Mouse (Mus musculus) hindbrain, embryonic 15.5 days (tissue): ENCODE measurements around the gene Meis1. TPM values are rescaled to one million over a fixed set of nuclear protein-coding genes. Genes with fewer than 3 reads are reported as not detected.
A peak's percentile ranks its signal among the peaks of the same experiment; 100 is the strongest.

Experiments used
- ATAC-seq: fragments of 200-750 bp; cut with Nextera tagmentation; 2 replicates; pipeline ENCODE4 v1.8.0; 2017; ENCODE audit warnings: low read depth, moderate number of reproducible peaks, moderate TSS enrichment; ENCODE audit not compliant: low FRiP score
- H3K27ac ChIP-seq: fragments of 300-500 bp; sonication (generic); replicated peaks from 2 replicates; pipeline ENCODE4 v1.5.1; 2015; ENCODE audit warnings: mild to moderate bottlenecking, inconsistent platforms
- H3K27me3 ChIP-seq: fragments of 300-500 bp; sonication (generic); 2 replicates; pipeline ENCODE4 v1.6.1; 2015; ENCODE audit warnings: control low read depth, inconsistent platforms
- H3K36me3 ChIP-seq: fragments of 300-500 bp; sonication (generic); 2 replicates; pipeline ENCODE4 v1.6.1; 2015; ENCODE audit warnings: control low read depth, inconsistent platforms
- H3K4me1 ChIP-seq: fragments of 300-500 bp; sonication (generic); replicated peaks from 2 replicates; pipeline ENCODE4 v1.6.1; 2015; ENCODE audit warnings: control low read depth, inconsistent platforms
- H3K4me2 ChIP-seq: fragments of 300-500 bp; sonication (generic); 2 replicates; pipeline ENCODE4 v1.6.1; 2015; ENCODE audit warnings: moderate library complexity, mild to moderate bottlenecking, inconsistent platforms
- H3K4me3 ChIP-seq: fragments of 300-500 bp; sonication (generic); 2 replicates; pipeline ENCODE4 v1.5.1; 2015; ENCODE audit warnings: mild to moderate bottlenecking, inconsistent platforms
- H3K9ac ChIP-seq: fragments of 300-500 bp; sonication (generic); 2 replicates; pipeline ENCODE4 v1.6.1; 2015; ENCODE audit warnings: inconsistent platforms
- H3K9me3 ChIP-seq: fragments of 300-500 bp; sonication (generic); 2 replicates; pipeline ENCODE4 v1.6.1; 2016; ENCODE audit warnings: control low read depth, inconsistent platforms
- WGBS: fragments of 180-500 bp; shearing (Covaris S2); methylation state at CpG from one replicate; pipeline ENCODE4 v1.1.7; 2015; 5-methylcytosine and 5-hydroxymethylcytosine counted together
- polyA plus RNA-seq: library from polyadenylated mRNA; unstranded; fragments of >200 nt; fragmentation: Nextera tagmentation; extraction: Ambion mirVana; gene quantifications from 2 replicates; pipeline ENCODE4 v1.2.1, GENCODE M21; 2015

Gene Meis1
- polyA plus RNA-seq, 1 experiment from 2014 or later: 178 TPM

DNA sequence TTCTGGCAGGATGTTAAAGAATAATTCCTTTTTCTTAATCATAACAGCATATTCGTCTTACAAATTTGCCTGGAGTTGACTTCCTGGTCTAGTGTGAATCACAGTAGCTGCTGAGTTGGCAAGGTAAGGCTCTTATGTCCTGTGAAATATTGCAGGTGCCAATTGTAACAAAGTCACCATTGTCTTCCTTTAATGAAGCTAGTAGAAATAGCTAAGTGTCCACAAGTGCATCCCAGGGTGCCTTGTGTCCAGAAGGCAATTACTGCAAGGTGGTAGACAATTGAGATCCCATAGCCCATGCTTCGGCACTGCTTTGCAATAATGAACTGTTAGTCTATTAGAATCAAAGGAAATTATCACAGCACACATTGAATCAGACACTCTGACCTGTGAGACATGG lies 151.1 kb downstream of the Meis1 start:
- 46% methylated on average over 2 of the region's 2 CpGs for WGBS
- no peaks in the 10 kb centered on the region for H3K9me3 ChIP-seq
- ATAC-seq: no peak
- H3K4me3 ChIP-seq: no peak overlapping the region
- H3K36me3 ChIP-seq: no peaks in the 10 kb centered on the region
- no peaks in the 10 kb centered on the region for H3K27me3 ChIP-seq
- 0 out of 2 replicates have a peak overlapping the region, but pooled peaks have one; percentile 8 for H3K27ac ChIP-seq
- H3K4me2 ChIP-seq: no peak overlapping the region
- peaks cover 20% of the 10 kb centered on the region for H3K4me1 ChIP-seq
- no peak overlapping the region for H3K9ac ChIP-seq

DNA sequence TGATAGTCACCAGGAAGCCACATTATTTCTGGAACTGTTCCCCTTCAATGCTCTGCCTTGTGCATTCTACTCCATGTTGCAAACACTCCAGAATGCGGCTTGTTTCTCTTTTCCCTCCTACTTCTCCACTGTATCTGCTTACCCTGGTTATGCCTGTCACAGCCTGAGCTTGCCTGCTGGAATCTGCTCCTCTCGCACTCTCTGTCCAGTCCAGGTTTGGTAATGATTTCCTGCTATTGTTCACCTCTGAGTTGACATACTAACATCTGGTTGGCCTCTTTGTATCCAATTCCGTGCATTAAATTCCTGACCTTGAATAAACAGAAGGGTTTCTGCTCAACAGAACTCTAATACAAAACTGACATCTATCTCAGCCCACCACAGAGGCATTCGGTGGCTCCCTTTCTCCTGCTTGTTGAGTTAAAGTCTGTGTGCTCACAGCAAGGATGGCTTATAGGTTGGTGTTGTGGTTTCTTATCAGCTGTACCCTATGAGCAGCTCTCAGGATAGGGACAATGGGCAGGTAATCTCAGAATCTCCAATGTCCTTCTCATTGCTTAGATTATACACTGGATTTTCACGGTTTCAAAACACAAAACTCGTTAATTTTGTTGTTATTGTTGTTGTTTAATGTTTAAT lies 152.5 kb downstream of the Meis1 start:
- no peak for ATAC-seq
- H3K36me3 ChIP-seq: no peaks in the 10 kb centered on the region
- H3K9me3 ChIP-seq: no peaks in the 10 kb centered on the region
- no peak overlapping the region for H3K4me3 ChIP-seq
- H3K9ac ChIP-seq: no peak overlapping the region
- WGBS: 57% methylated on average over 6 of the region's 6 CpGs
- H3K4me1 ChIP-seq: peaks cover 15% of the 10 kb centered on the region
- no peaks in the 10 kb centered on the region for H3K27me3 ChIP-seq
- no peak overlapping the region for H3K4me2 ChIP-seq
- H3K27ac ChIP-seq: no peak overlapping the region

DNA sequence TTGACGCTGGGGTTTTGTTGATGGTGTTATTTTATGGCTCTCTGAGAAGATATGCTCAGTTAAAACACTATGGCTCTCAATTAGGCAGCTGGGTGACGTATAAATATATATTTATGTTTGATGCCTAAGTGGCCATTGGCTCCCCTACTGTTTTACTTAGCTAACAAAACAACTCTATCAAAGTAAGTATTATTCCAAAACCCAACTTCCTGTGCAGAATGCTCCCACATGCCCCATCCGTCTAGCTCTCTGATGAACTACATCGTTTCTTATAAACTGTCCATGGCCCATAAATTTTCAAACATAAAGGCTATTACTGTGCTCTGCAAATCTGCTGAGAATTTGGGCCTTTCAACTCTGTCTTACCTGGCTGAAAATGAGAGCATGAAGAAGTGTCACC lies 168.0 kb downstream of the Meis1 start:
- Histone ChIP-seq H3K9ac (no peak overlapping the region), H3K27me3 (no peaks in the 10 kb centered on the region), H3K36me3 (no peaks in the 10 kb centered on the region), H3K4me2 (no peak overlapping the region), H3K9me3 (no peaks in the 10 kb centered on the region), H3K4me1 (no peaks in the 10 kb centered on the region), H3K4me3 (no peak overlapping the region), H3K27ac (no peak overlapping the region)
- WGBS: 74% methylated on average over 4 of the region's 4 CpGs
- no peak for ATAC-seq

DNA sequence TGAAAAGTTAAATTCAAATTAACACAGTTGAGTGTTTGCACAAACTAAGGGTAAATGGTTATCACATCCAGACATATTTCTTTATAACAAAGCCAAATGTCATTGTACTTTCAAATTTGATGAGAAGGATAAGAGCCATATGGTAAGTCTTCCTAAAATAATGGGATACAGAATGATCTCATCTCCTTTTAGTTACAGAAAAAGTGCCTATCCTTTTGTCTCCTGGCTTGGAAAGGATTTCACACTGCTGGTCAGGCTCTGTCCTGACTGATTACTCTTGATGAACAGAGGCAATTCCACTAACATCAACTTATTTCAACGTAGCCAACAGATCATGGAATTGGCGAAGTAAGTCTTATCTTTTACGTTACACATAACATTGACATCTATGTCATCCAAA lies 171.1 kb downstream of the Meis1 start:
- Histone ChIP-seq H3K4me3 (no peak overlapping the region), H3K9ac (no peak overlapping the region), H3K27me3 (no peaks in the 10 kb centered on the region), H3K4me1 (no peaks in the 10 kb centered on the region), H3K27ac (no peak overlapping the region), H3K4me2 (no peak overlapping the region), H3K36me3 (no peaks in the 10 kb centered on the region), H3K9me3 (no peaks in the 10 kb centered on the region)
- no peak for ATAC-seq
- WGBS: 85% methylated on average over 3 of the region's 3 CpGs

DNA sequence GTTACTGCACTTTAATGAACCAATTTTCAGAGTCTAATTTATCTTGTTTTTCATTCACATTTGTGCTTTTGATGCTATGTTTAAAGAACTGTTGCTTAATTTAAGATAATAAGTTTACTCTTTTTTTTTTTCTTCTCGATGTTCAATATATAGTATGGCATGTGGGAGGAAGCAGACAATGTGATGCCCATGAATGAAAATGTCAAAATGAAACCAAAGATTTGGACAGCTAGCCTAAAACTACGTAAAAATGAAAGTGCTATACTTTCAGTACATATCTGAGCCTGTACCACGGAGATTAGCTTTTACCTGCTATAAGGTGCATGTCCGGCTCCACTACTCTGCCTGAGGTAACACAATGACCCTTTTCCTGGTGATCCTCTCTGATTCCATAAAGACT lies 172.3 kb downstream of the Meis1 start:
- WGBS: 94% methylated on average over 4 of the region's 4 CpGs
- no peak for ATAC-seq

DNA sequence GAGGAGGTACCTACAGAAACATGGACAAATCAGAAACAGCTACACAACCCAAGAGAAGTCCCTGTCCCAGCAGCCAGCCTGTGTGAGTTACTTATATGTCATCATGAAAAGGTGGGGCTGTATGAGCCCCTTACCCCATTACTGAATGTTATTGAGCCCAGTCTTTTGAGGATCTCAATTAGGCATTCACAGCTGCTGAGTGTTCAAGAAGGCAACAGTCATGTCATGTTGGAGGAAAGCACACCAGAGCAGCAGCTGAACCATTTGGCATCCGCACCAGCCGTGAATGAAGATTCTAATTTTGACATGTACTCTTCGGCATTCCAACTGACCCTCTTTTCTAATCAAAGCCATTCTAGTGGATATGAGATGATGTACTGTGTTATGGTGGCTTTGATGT lies 172.9 kb downstream of the Meis1 start:
- Histone ChIP-seq H3K9ac (no peak overlapping the region), H3K9me3 (no peaks in the 10 kb centered on the region), H3K36me3 (no peaks in the 10 kb centered on the region), H3K4me2 (no peak overlapping the region), H3K4me3 (no peak overlapping the region), H3K27me3 (no peaks in the 10 kb centered on the region), H3K27ac (no peak overlapping the region), H3K4me1 (no peaks in the 10 kb centered on the region)
- WGBS: 88% methylated on average over 3 of the region's 3 CpGs
- no peak for ATAC-seq

More for the DNA sequence above, 172.3 kb downstream of the Meis1 start:
- H3K4me3 ChIP-seq: no peak overlapping the region
- H3K9me3 ChIP-seq: no peaks in the 10 kb centered on the region
- H3K9ac ChIP-seq: no peak overlapping the region
- no peak overlapping the region for H3K4me2 ChIP-seq
- H3K36me3 ChIP-seq: no peaks in the 10 kb centered on the region
- no peak overlapping the region for H3K27ac ChIP-seq
- no peaks in the 10 kb centered on the region for H3K27me3 ChIP-seq
- H3K4me1 ChIP-seq: no peaks in the 10 kb centered on the region

DNA sequence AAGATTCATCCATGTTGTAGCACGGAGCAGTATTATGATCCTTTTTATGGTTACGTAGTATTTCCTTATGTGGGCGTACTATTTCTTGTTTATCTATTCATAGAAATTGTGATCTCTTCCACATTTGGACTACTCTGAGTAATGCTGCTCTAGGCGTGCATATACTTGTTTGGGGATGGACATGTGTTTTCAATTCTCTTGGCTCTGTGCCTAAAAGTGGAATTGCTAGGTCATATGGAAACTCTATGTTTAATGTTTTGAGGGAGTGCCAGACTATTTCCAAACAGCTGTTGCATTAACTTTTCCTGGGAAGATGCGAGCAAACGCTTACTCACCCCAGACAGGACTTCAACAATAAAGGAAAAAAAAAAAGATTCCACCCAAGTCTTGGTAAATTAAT lies 173.3 kb downstream of the Meis1 start:
- 83% methylated on average over 6 of the region's 6 CpGs for WGBS
- H3K4me3 ChIP-seq: no peak overlapping the region
- no peak overlapping the region for H3K9ac ChIP-seq
- H3K4me1 ChIP-seq: no peaks in the 10 kb centered on the region
- H3K27me3 ChIP-seq: no peaks in the 10 kb centered on the region
- H3K9me3 ChIP-seq: no peaks in the 10 kb centered on the region
- H3K4me2 ChIP-seq: no peak overlapping the region
- no peak overlapping the region for H3K27ac ChIP-seq
- no peak for ATAC-seq
- H3K36me3 ChIP-seq: no peaks in the 10 kb centered on the region

DNA sequence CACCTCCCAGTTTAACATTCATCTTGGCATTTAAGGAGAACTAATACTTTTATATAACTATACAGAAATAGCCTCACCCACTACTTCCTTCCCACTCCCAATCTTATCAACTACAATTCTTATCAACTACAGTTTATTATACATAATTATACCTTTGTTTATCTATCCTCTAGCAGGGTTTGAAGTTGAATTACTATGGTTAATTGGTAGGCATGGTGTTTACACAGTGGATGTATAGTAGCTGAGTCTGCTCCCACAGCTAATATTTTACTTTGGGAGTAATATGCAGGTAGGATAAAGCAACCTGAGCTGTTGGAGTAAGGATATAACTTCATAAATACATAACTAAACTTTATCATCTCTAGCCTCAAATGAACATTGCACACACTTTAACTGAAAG lies 188.7 kb downstream of the Meis1 start:
- ATAC-seq: no peak
- H3K36me3 ChIP-seq: no peaks in the 10 kb centered on the region

More for the DNA sequence above, 188.7 kb downstream of the Meis1 start:
- no peak overlapping the region for H3K9ac ChIP-seq
- H3K27ac ChIP-seq: no peak overlapping the region
- H3K4me1 ChIP-seq: no peaks in the 10 kb centered on the region
- H3K4me3 ChIP-seq: no peak overlapping the region
- H3K4me2 ChIP-seq: no peak overlapping the region
- no peaks in the 10 kb centered on the region for H3K9me3 ChIP-seq
- H3K27me3 ChIP-seq: no peaks in the 10 kb centered on the region
